Mouse (Mus musculus): ENCODE data around the gene Tmod1. TPM values are rescaled to one million over a fixed set of nuclear protein-coding genes. Genes with fewer than 3 reads are reported as not detected.

Gene Tmod1
- polyA plus RNA-seq, 1 experiment: 22.7 TPM

GRCm38 (mm10) chr4:46080261-46080660 lies 41.5 kb downstream of the Tmod1 start:
- Histone ChIP-seq H3K9me3 (ENCODE audit: control insufficient read depth, low read length) (no peaks in the 10 kb centered on the region; the same call in 1 of the 2 replicates), H3K36me3 (ENCODE audit: control insufficient read depth) (peaks cover 99% of the 10 kb centered on the region), H3K27me3 (ENCODE audit: control insufficient read depth) (no peaks in the 10 kb centered on the region), H3K4me1 (ENCODE audit: control insufficient read depth) (no peaks in the 10 kb centered on the region; the same call in none of the 2 replicates), H3K4me3 (replicated peaks) (no peak overlapping the region)
- no peak for TF ChIP-seq GATA1 (IDR thresholded peaks at IDR 0.05; ENCODE audit: low read length)
- TF ChIP-seq TAL1 (IDR thresholded peaks at IDR 0.05; ENCODE audit: low read length): no peak

- Histone ChIP-seq H3K9me3 (ENCODE audit: control insufficient read depth, low read length) (no peaks in the 10 kb centered on the region; the same call in 1 of the 2 replicates), H3K36me3 (ENCODE audit: control insufficient read depth) (peaks cover 100% of the 10 kb centered on the region)
- TF ChIP-seq TAL1 (IDR thresholded peaks at IDR 0.05; ENCODE audit: low read length) (no peak), GATA1 (IDR thresholded peaks at IDR 0.05; ENCODE audit: low read length) (no peak)
These were observed 43.8 kb downstream of the Tmod1 start for GRCm38 (mm10) chr4:46082555-46082954.

GRCm38 (mm10) chr4:46084416-46085172 lies 45.9 kb downstream of the Tmod1 start:
- H3K36me3 ChIP-seq (ENCODE audit: control insufficient read depth): peaks cover 100% of the 10 kb centered on the region
- H3K27me3 ChIP-seq (ENCODE audit: control insufficient read depth): no peaks in the 10 kb centered on the region
- no peaks in the 10 kb centered on the region; the same call in 1 of the 2 replicates for H3K9me3 ChIP-seq (ENCODE audit: control insufficient read depth, low read length)
- TF ChIP-seq GATA1 (IDR thresholded peaks at IDR 0.05; ENCODE audit: low read length): no peak
- no peak for TF ChIP-seq TAL1 (IDR thresholded peaks at IDR 0.05; ENCODE audit: low read length)
- no peaks in the 10 kb centered on the region; the same call in 1 of the 2 replicates for H3K4me1 ChIP-seq (ENCODE audit: control insufficient read depth)
- no peak overlapping the region for H3K4me3 ChIP-seq (replicated peaks)

More at GRCm38 (mm10) chr4:46082555-46082954, 43.8 kb downstream of the Tmod1 start:
- Histone ChIP-seq H3K27me3 (ENCODE audit: control insufficient read depth) (no peaks in the 10 kb centered on the region), H3K4me3 (replicated peaks) (no peak overlapping the region), H3K4me1 (ENCODE audit: control insufficient read depth) (no peaks in the 10 kb centered on the region; the same call in none of the 2 replicates)

GRCm38 (mm10) chr4:46085223-46085811 lies 46.6 kb downstream of the Tmod1 start:
- Histone ChIP-seq H3K4me3 (replicated peaks) (no peak overlapping the region), H3K27me3 (ENCODE audit: control insufficient read depth) (no peaks in the 10 kb centered on the region), H3K9me3 (ENCODE audit: control insufficient read depth, low read length) (no peaks in the 10 kb centered on the region), H3K36me3 (ENCODE audit: control insufficient read depth) (peaks cover 100% of the 10 kb centered on the region), H3K4me1 (ENCODE audit: control insufficient read depth) (no peaks in the 10 kb centered on the region)
- TF ChIP-seq TAL1 (IDR thresholded peaks at IDR 0.05; ENCODE audit: low read length) (no peak), GATA1 (IDR thresholded peaks at IDR 0.05; ENCODE audit: low read length) (no peak)

GRCm38 (mm10) chr4:46086718-46087426 lies 48.1 kb downstream of the Tmod1 start:
- Histone ChIP-seq H3K9me3 (ENCODE audit: control insufficient read depth, low read length) (no peaks in the 10 kb centered on the region), H3K36me3 (ENCODE audit: control insufficient read depth) (peaks cover 100% of the 10 kb centered on the region), H3K4me1 (ENCODE audit: control insufficient read depth) (no peaks in the 10 kb centered on the region), H3K4me3 (replicated peaks) (no peak overlapping the region), H3K27me3 (ENCODE audit: control insufficient read depth) (no peaks in the 10 kb centered on the region)
- no peak for TF ChIP-seq GATA1 (IDR thresholded peaks at IDR 0.05; ENCODE audit: low read length)
- TF ChIP-seq TAL1 (IDR thresholded peaks at IDR 0.05; ENCODE audit: low read length): no peak

- no peaks in the 10 kb centered on the region for H3K4me1 ChIP-seq (ENCODE audit: control insufficient read depth)
- TF ChIP-seq GATA1 (IDR thresholded peaks at IDR 0.05; ENCODE audit: low read length): no peak
- no peak for TF ChIP-seq TAL1 (IDR thresholded peaks at IDR 0.05; ENCODE audit: low read length)
- no peak overlapping the region for H3K4me3 ChIP-seq (replicated peaks)
- no peaks in the 10 kb centered on the region for H3K9me3 ChIP-seq (ENCODE audit: control insufficient read depth, low read length)
- peaks cover 100% of the 10 kb centered on the region for H3K36me3 ChIP-seq (ENCODE audit: control insufficient read depth)
- H3K27me3 ChIP-seq (ENCODE audit: control insufficient read depth): no peaks in the 10 kb centered on the region
These were observed 48.7 kb downstream of the Tmod1 start for GRCm38 (mm10) chr4:46087427-46087771.

GRCm38 (mm10) chr4:46087852-46088251 lies 49.1 kb downstream of the Tmod1 start:
- TF ChIP-seq GATA1 (IDR thresholded peaks at IDR 0.05; ENCODE audit: low read length) (no peak), TAL1 (IDR thresholded peaks at IDR 0.05; ENCODE audit: low read length) (no peak)
- no peaks in the 10 kb centered on the region for H3K4me1 ChIP-seq (ENCODE audit: control insufficient read depth)
- H3K4me3 ChIP-seq (replicated peaks): no peak overlapping the region
- H3K27me3 ChIP-seq (ENCODE audit: control insufficient read depth): no peaks in the 10 kb centered on the region
- H3K9me3 ChIP-seq (ENCODE audit: control insufficient read depth, low read length): no peaks in the 10 kb centered on the region
- peaks cover 100% of the 10 kb centered on the region for H3K36me3 ChIP-seq (ENCODE audit: control insufficient read depth)

GRCm38 (mm10) chr4:46089524-46090125 lies 50.9 kb downstream of the Tmod1 start:
- Histone ChIP-seq H3K4me3 (replicated peaks) (no peak overlapping the region), H3K9me3 (ENCODE audit: control insufficient read depth, low read length) (no peaks in the 10 kb centered on the region), H3K4me1 (ENCODE audit: control insufficient read depth) (no peaks in the 10 kb centered on the region), H3K27me3 (ENCODE audit: control insufficient read depth) (no peaks in the 10 kb centered on the region), H3K36me3 (ENCODE audit: control insufficient read depth) (peaks cover 100% of the 10 kb centered on the region)
- no peak for TF ChIP-seq TAL1 (IDR thresholded peaks at IDR 0.05; ENCODE audit: low read length)
- no peak for TF ChIP-seq GATA1 (IDR thresholded peaks at IDR 0.05; ENCODE audit: low read length)
